Mouse (Mus musculus): ENCODE measurements around the gene Trrap. TPM values are rescaled to one million over a fixed set of nuclear protein-coding genes. Genes with fewer than 3 reads are reported as not detected.

Trrap gene
- polyA plus RNA-seq, 1 experiment from 2014 or later, result 57.6 TPM

Small RNA genes within 50 kb of the gene (microRNA-seq; reads per million reads assigned to microRNA genes)
- not detected for gene Mir7039

Other genes starting within 250 kb of the Trrap start
- gene Nptx2, start 221.8 kb upstream of the Trrap start, polyA plus RNA-seq (2015; fragmentation: Nextera tagmentation; extraction: Ambion mirVana), result 1.6 and 1.9 TPM in 2 replicates
- gene Tmem130, start 5.9 kb upstream of the Trrap start, polyA plus RNA-seq (2015; fragmentation: Nextera tagmentation; extraction: Ambion mirVana), result 3.2 and 3.9 TPM in 2 replicates
- 7.0 and 7.7 TPM in 2 replicates for gene Smurf1, start 198.1 kb downstream of the Trrap start, polyA plus RNA-seq (2015; fragmentation: Nextera tagmentation; extraction: Ambion mirVana)